Mouse (Mus musculus): ENCODE measurements around the gene Enpep.

Gene Enpep

GRCm38 (mm10) chr3:129311951-129312350 lies 20.6 kb downstream of the Enpep start:
- DNase-seq: no peak

DNA sequence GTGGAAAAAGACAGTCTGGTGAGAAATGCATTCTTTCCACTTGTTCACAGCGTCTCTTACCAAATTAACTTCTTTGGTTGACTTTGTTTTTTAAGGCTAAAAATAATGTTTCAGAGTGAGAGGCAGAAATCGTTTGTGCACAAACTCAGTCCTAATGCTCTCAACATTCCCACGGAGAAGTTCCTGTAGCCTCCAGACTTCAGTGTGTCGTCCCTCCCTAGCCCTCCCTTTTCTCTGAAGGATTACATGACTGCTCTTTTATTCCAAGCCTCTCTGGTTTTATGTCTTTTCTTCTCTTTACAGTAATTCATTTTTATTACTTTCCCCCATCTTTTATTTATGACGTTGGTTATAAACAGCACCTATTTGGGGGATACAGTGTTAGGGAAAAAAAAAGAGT lies 22.6 kb downstream of the Enpep start:
- DNase-seq: no peak

DNA sequence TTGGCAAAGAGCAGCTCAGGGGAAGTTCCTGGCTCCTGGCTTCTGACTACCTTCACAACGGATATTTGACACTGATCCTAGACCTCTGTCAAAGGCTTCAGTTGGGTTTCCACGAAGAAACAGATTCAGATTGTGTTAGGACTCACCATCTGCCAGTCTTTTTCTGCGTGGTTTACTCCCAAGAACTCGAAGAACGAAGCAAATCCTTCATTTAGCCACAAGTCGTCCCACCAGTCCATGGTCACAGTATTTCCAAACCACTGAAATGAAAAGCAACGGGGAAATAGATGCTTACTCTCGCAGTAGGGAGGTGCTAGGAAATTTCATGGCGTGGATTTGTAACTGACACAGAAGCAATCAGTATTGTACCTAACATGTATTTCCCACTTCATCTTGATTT lies 23.6 kb downstream of the Enpep start:
- DNase-seq: no peak

DNA sequence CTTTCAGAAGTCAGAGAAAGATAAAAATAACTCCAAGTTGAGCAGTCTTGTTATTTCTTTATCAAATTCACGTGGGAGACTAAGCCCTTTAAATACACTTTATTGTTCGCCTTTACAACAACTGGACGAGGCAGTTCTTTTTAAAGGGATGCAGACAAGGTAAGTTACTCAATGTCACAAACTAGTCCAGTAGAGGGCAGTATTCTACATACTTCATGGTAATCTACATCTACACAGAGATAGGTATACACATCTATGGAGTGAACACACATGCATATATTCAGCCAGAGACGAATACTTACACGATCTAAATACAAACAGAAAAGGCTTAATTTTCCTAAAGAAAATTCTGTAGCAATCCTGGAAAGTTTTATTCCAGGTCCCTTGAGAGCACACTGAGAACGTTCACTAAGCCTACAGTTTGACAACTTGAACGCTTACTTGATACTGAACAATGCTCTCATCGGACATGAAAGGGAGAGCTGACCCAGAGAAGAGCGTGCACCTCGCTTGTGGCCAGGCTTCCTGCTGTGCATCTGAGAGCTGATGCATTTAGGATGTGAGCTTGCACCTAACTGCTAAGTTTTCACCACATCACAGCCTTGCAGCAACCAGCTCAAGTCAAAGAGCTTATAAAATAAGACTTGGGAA lies 24.3 kb downstream of the Enpep start:
- peak; percentile 78 for DNase-seq

GRCm38 (mm10) chr3:129303941-129304340 lies 28.6 kb downstream of the Enpep start:
- DNase-seq: peak; percentile 49

DNA sequence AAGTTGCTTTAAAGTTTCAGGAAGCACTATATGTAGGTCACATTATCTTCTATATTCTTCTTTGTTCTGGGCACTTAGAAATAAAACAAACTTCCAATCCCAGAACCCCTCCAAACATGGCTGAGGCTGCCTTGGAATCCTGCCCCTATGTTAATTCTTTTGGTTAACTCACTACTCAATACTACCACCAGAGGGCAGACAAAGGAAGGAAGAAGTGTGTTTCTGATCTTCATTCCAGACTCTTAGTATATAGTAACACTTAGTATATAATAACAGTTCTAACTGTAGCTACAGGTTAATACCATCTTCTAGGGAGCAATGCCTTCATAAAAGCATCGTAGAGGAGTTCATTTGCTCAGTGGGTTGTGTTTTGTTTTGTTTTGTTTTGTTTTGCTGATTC lies 32.6 kb downstream of the Enpep start:
- peak; percentile 62 for DNase-seq

GRCm38 (mm10) chr3:129298606-129299005 lies 33.9 kb downstream of the Enpep start:
- no peak for DNase-seq

GRCm38 (mm10) chr3:129296994-129297393 lies 35.5 kb downstream of the Enpep start:
- peak; percentile 35 for DNase-seq

GRCm38 (mm10) chr3:129295883-129296282 lies 36.6 kb downstream of the Enpep start:
- DNase-seq: peak; percentile 70

- peak; percentile 52 for DNase-seq
These were observed 43.0 kb downstream of the Enpep start for GRCm38 (mm10) chr3:129289536-129289935.

GRCm38 (mm10) chr3:129287140-129287539 lies 45.4 kb downstream of the Enpep start:
- DNase-seq: no peak

- no peak for DNase-seq
These were observed 46.1 kb downstream of the Enpep start for GRCm38 (mm10) chr3:129286426-129286825.

- no peak for DNase-seq
These were observed 48.2 kb downstream of the Enpep start for GRCm38 (mm10) chr3:129284326-129284725.

DNA sequence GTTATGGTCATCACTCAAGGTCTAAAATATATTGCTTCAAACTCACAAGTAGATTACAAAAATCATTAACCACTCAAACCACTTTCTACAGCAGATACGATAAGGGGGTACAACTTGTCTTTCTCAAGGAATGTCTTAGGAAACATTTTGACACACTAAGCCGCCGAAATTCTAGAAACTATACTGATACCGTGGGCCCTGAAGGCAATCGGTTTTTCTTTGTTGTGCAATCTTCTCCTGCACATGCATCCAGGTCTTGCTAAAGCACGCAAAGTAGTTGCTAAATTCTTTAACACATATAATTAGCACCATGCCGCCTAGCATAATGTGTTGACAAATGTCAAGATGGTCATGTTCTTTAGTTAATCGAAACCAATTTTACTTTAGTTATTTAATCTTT lies 53.1 kb downstream of the Enpep start:
- DNase-seq: no peak

DNA sequence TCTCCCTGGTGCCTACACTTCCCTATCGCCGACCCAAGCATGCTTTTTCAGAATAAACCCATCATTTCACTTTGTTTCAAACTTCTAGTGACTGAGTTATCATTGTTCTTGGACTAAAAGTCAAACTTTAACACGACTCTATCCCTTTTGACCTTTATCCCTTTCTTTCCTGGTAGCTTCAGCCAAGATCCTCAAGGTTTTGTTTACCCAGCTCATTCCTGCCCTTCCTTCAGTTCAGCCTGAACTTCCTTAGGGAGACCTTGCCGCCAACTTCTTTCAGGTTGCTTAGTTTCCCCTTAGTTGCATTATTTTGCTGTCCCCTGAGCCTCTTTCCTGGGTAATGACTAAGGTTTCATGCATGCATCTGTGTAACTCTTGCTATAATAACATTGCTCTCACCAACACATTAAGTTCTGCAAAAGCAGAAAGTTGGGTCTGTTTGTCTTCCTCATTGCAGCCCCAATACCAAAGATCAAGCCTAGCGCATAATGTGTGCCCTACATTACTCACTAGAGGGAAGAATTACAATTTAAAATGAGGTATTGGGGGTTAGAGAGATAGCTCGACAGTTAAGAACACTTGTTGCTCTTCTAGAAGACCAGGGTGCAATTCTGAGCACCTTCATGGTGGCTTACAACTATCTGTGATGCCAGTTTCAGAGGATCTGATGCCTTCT lies 59.2 kb downstream of the Enpep start:
- peak; percentile 75 for DNase-seq

DNA sequence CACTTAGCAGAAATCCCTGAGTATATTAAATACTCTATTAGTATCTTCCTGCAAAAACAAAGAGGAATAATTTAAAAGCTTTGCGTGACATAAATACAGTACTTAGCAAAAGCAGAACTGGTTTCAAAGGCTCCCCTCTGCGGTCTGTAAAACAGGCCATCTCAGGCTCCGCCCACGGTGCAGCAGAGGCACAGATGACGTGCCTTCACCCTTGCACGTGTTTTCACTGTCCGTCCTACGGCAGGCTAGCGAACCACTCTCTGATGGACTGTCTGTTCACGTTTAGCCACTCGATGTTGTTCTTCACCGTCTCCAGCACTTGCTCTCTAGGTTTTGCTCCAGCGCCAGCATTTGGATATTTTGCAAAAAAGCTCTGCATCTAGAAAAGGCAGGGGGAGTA lies 62.5 kb downstream of the Enpep start:
- DNase-seq: no peak

DNA sequence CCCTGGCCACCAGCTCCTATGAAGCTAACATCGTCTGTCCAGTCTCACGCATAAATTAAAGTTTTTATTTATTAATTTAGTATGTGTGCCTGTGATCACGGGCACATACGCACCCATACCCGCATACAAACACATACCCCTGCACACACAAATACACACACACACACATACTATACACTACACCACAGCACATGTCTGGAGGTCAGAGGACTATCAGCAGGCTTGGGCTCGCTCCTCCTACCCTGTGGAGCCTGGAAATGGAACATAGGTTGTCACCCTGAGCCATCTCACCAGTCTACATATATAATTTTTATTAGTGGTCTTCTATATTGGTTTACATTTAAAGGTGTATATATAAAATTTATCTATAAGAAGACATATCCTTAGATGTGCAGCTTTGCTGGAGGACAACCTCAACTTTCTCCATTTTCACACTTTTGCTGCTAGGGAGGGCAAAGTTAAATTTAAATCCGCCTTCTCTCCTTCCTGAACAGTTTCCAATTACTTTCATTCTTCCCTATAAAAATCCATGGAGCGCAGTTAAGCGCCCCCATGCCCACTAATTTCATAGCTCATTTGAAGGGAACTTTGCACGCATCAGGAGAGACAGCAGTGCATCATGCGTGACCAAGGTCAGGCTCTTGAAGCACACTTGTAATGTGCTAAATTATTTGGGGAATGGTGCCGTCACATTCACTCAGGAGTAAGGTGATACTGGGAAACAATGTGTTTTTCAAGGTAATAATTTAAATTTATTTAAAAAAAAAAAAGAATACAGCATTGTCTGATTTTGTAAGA lies 63.4 kb downstream of the Enpep start:
- peak; percentile 56 for DNase-seq

DNA sequence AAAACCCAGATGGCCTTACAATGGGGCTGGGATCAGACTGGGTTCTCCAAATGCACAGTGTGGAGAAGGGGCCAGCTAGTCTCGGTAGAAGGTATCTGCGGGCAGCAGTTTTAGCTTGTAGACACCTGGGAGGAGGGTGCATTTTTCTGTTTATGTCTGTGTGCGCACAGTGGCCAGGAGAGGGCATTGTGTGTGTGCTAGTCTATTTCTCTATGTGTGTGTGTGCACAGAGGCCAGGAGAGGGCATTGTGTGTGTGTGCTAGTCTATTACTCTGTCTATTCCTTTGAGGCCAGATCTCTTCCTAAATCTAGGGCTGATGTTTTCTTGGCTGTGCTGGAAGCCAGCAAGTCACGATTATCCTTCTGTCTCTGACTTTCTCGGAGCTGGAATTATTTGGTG lies 74.0 kb downstream of the Enpep start:
- no peak for DNase-seq

DNA sequence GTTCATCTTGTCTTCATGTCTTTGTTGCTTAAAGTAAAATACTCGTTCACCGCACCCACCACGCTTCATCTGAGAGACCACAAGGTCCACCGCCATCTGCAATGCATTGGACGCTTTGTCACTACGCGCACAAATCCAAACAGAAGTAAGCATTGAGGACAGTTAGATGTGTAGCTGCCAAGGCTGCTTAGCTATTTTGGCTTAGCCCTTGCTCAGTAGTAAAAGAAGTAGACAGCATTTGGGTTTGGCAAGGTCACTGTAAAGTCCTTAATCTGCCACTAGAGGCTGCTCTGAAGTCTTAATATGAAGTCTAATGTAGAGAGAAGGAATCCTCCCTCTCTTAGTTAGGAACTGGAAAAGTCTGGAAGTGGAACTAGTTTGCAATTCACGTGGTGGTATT lies 75.8 kb downstream of the Enpep start:
- DNase-seq: peak; percentile 46

DNA sequence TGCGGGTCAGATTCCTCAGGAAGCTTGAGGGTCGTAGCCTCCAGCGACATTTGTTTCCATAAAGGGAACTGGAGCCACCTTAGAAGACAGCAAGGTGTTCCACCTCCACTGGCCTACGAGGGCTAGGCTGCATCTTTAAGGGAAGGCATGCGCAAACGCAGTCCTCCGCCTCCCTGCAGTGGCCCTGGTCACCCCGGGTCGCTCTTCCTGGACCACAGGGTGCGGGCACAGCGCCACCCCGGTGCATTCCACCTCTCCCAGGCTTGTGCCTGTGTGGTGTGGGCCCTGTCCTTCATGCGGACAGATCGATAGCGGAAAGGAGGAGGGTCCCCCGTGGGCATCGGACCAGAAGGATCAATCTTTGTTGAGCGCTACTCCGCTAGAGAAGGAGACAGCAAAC lies 76.2 kb downstream of the Enpep start:
- DNase-seq: no peak

GRCm38 (mm10) chr3:129254246-129254645 lies 78.3 kb downstream of the Enpep start:
- DNase-seq: no peak

DNA sequence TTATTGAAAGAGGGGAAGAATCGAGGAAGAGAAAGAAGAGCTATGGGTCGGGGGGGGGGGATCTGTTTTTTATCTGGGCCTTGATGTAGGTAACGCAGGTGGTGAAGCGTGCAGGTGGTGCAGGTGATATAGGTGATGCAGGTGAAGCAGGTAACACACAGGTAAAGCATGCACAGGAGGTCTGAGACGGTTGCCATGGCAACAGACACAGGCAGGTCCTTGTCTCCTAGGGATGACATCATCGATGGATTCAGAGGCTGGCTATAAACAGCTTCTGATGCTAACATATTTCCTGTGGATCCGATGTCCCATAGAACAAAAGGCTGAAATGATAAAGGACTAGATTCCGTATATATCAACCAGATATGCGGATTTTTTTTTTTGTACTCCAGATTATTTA lies 81.5 kb downstream of the Enpep start:
- no peak for DNase-seq

GRCm38 (mm10) chr3:129238664-129239258 lies 93.8 kb downstream of the Enpep start:
- no peak for DNase-seq

DNA sequence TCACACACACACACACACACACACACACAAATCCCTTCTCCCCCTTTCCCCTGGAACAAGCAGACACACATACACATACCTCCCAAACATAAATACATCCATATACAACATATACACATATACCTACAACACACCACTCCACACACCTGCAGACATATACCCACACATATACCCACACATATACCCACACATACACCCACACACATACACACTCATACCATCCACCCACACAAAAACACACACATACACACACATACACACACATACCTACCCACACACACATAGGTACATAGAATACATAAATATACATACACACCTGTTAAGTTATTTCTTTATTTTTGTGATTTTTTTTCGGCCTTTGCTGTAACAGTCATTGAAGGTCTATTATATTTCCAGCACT lies 94.5 kb downstream of the Enpep start:
- DNase-seq: no peak
